Mouse (Mus musculus): Measurements from ENCODE around the gene Nelfb. TPM values are rescaled to one million over a fixed set of nuclear protein-coding genes. Genes with fewer than 3 reads are reported as not detected.

Nelfb gene
- polyA plus RNA-seq, 1 experiment from 2014 or later, result 94.8 TPM

- peak overlapping the region; percentile 72 for H3K27ac ChIP-seq
- WGBS, result 2% methylated on average over 29 of the region's 29 CpGs
- peak overlapping the region; percentile 97 for H3K4me2 ChIP-seq (replicated peaks)
- ATAC-seq, result peak; percentile 80
- H3K36me3 ChIP-seq, result no peaks in the 10 kb centered on the region
- peak overlapping the region; percentile 55 for H3K4me3 ChIP-seq (replicated peaks)
- peaks cover 20% of the 10 kb centered on the region for H3K4me1 ChIP-seq (replicated peaks)
- no peaks in the 10 kb centered on the region for H3K9me3 ChIP-seq
- 0 out of 2 replicates have a peak overlapping the region, but pooled peaks have one; percentile 15 for H3K9ac ChIP-seq
- H3K27me3 ChIP-seq (replicated peaks), result peaks cover 6% of the 10 kb centered on the region
Measured at GRCm38 (mm10) chr2:25240723-25241437, 29.6 kb upstream of the Nelfb start.

GRCm38 (mm10) chr2:25240310-25240709 is 29.0 kb upstream of the Nelfb start:
- Histone ChIP-seq H3K9ac (0 out of 2 replicates have a peak overlapping the region, but pooled peaks have one; percentile 15), H3K4me2 (replicated peaks) (peak overlapping the region; percentile 97), H3K4me1 (replicated peaks) (peaks cover 18% of the 10 kb centered on the region), H3K27me3 (replicated peaks) (peaks cover 6% of the 10 kb centered on the region), H3K9me3 (no peaks in the 10 kb centered on the region), H3K36me3 (no peaks in the 10 kb centered on the region), H3K4me3 (replicated peaks) (peak overlapping the region; percentile 55), H3K27ac (peak overlapping the region; percentile 72; the same call in 1 of the 2 replicates)
- WGBS, result 51% methylated on average over 8 of the region's 8 CpGs
- peak; percentile 10; the same call in 1 of the 2 replicates for ATAC-seq

GRCm38 (mm10) chr2:25239766-25240165 is 28.5 kb upstream of the Nelfb start:
- Histone ChIP-seq H3K27ac (no peak overlapping the region), H3K4me3 (replicated peaks) (no peak overlapping the region), H3K9ac (no peak overlapping the region), H3K9me3 (no peaks in the 10 kb centered on the region), H3K36me3 (no peaks in the 10 kb centered on the region), H3K4me1 (replicated peaks) (peaks cover 18% of the 10 kb centered on the region), H3K4me2 (replicated peaks) (no peak overlapping the region), H3K27me3 (replicated peaks) (peaks cover 6% of the 10 kb centered on the region)
- no peak for ATAC-seq
- WGBS, result 96% methylated on average over 3 of the region's 3 CpGs

- Histone ChIP-seq H3K4me2 (replicated peaks) (no peak overlapping the region), H3K36me3 (no peaks in the 10 kb centered on the region), H3K4me3 (replicated peaks) (no peak overlapping the region), H3K27me3 (replicated peaks) (peaks cover 6% of the 10 kb centered on the region), H3K9ac (no peak overlapping the region), H3K9me3 (no peaks in the 10 kb centered on the region), H3K4me1 (replicated peaks) (peaks cover 18% of the 10 kb centered on the region), H3K27ac (0 out of 2 replicates have a peak overlapping the region, but pooled peaks have one; percentile 5)
- ATAC-seq, result no peak
Measured at GRCm38 (mm10) chr2:25238106-25238505, 26.8 kb upstream of the Nelfb start.

- peaks cover 18% of the 10 kb centered on the region for H3K4me1 ChIP-seq (replicated peaks)
Measured at GRCm38 (mm10) chr2:25237522-25237921, 26.2 kb upstream of the Nelfb start.

GRCm38 (mm10) chr2:25236614-25237013 is 25.3 kb upstream of the Nelfb start, which contains the start of gene Rnf224:
Gene Rnf224 (minus strand): TSS chr2:25236787.
- H3K27ac ChIP-seq, result peak within 1 kb of the TSS; percentile 9; the same call in 1 of the 2 replicates
- peaks cover 14% of the 10 kb centered on the region for H3K4me1 ChIP-seq (replicated peaks)
- H3K36me3 ChIP-seq, result no peaks in the 10 kb centered on the region
- no peak within 1 kb of the TSS for H3K4me3 ChIP-seq (replicated peaks)
- WGBS, result 34% methylated on average over 8 of the region's 8 CpGs
- no peaks in the 10 kb centered on the region for H3K9me3 ChIP-seq
- H3K4me2 ChIP-seq (replicated peaks), result no peak within 1 kb of the TSS
- peaks cover under 1% of the 10 kb centered on the region; the same call in 1 of the 2 replicates for H3K27me3 ChIP-seq (replicated peaks)
- ATAC-seq, result no peak
- H3K9ac ChIP-seq, result no peak within 1 kb of the TSS

More at GRCm38 (mm10) chr2:25237522-25237921, 26.2 kb upstream of the Nelfb start:
- no peak overlapping the region for H3K4me2 ChIP-seq (replicated peaks)
- peaks cover 4% of the 10 kb centered on the region for H3K27me3 ChIP-seq (replicated peaks)
- H3K4me3 ChIP-seq (replicated peaks), result no peak overlapping the region
- peak overlapping the region; percentile 5; the same call in 1 of the 2 replicates for H3K27ac ChIP-seq
- 55% methylated on average over 4 of the region's 4 CpGs for WGBS
- no peaks in the 10 kb centered on the region for H3K9me3 ChIP-seq
- no peaks in the 10 kb centered on the region for H3K36me3 ChIP-seq
- no peak overlapping the region for H3K9ac ChIP-seq
- ATAC-seq, result no peak

- H3K4me1 ChIP-seq (replicated peaks), result peaks cover 6% of the 10 kb centered on the region
- H3K36me3 ChIP-seq, result no peaks in the 10 kb centered on the region
- H3K27ac ChIP-seq, result peak overlapping the region; percentile 66
- peak; percentile 71 for ATAC-seq
- no peaks in the 10 kb centered on the region for H3K9me3 ChIP-seq
- no peak overlapping the region for H3K4me3 ChIP-seq (replicated peaks)
- no peak overlapping the region for H3K9ac ChIP-seq
- WGBS, result 52% methylated on average over 5 of the region's 5 CpGs
- H3K4me2 ChIP-seq (replicated peaks), result peak overlapping the region; percentile 41
- 0 out of 2 replicates have a peak, but pooled peaks cover 6% of the 10 kb centered on the region for H3K27me3 ChIP-seq (replicated peaks)
Measured at GRCm38 (mm10) chr2:25234551-25235220, 23.4 kb upstream of the Nelfb start.

- Histone ChIP-seq H3K27ac (peak within 1 kb of the TSS; percentile 66), H3K4me3 (replicated peaks) (no peak within 1 kb of the TSS), H3K9me3 (no peaks in the 10 kb centered on the region)
Measured at GRCm38 (mm10) chr2:25234050-25234449, 22.8 kb upstream of the Nelfb start, which contains the start of gene Slc34a3. Gene Slc34a3 (minus strand): TSS chr2:25234364.

GRCm38 (mm10) chr2:25233421-25233820 is 22.1 kb upstream of the Nelfb start:
- Histone ChIP-seq H3K4me1 (replicated peaks) (peaks cover 12% of the 10 kb centered on the region), H3K9ac (peak overlapping the region; percentile 3; the same call in 1 of the 2 replicates), H3K27ac (no peak overlapping the region), H3K4me3 (replicated peaks) (no peak overlapping the region), H3K4me2 (replicated peaks) (no peak overlapping the region), H3K36me3 (no peaks in the 10 kb centered on the region), H3K9me3 (no peaks in the 10 kb centered on the region), H3K27me3 (replicated peaks) (0 out of 2 replicates have a peak, but pooled peaks cover 6% of the 10 kb centered on the region)
- WGBS, result 80% methylated on average over 4 of the region's 4 CpGs
- no peak for ATAC-seq

More at GRCm38 (mm10) chr2:25234050-25234449, 22.8 kb upstream of the Nelfb start, which contains the start of gene Slc34a3:
- H3K4me2 ChIP-seq (replicated peaks), result peak within 1 kb of the TSS; percentile 41
- H3K9ac ChIP-seq, result peak within 1 kb of the TSS; percentile 3; the same call in 1 of the 2 replicates
- H3K27me3 ChIP-seq (replicated peaks), result 0 out of 2 replicates have a peak, but pooled peaks cover 6% of the 10 kb centered on the region
- H3K36me3 ChIP-seq, result no peaks in the 10 kb centered on the region
- ATAC-seq, result peak; percentile 62
- 63% methylated on average over 3 of the region's 3 CpGs for WGBS
- peaks cover 9% of the 10 kb centered on the region for H3K4me1 ChIP-seq (replicated peaks)

GRCm38 (mm10) chr2:25231038-25231437 is 19.7 kb upstream of the Nelfb start:
- no peak overlapping the region for H3K4me3 ChIP-seq (replicated peaks)
- no peak for ATAC-seq
- whole genome bisulfite sequencing, result 61% methylated on average over 12 of the region's 12 CpGs
- H3K27me3 ChIP-seq (replicated peaks), result 0 out of 2 replicates have a peak, but pooled peaks cover 6% of the 10 kb centered on the region
- H3K9me3 ChIP-seq, result no peaks in the 10 kb centered on the region
- no peaks in the 10 kb centered on the region for H3K36me3 ChIP-seq
- H3K9ac ChIP-seq, result no peak overlapping the region
- no peak overlapping the region for H3K27ac ChIP-seq
- no peak overlapping the region for H3K4me2 ChIP-seq (replicated peaks)
- peaks cover 6% of the 10 kb centered on the region for H3K4me1 ChIP-seq (replicated peaks)

- ATAC-seq, result no peak
Measured at GRCm38 (mm10) chr2:25230581-25230980, 19.3 kb upstream of the Nelfb start.

GRCm38 (mm10) chr2:25229582-25229981 is 18.3 kb upstream of the Nelfb start:
- Histone ChIP-seq H3K27me3 (replicated peaks) (0 out of 2 replicates have a peak, but pooled peaks cover 6% of the 10 kb centered on the region), H3K9me3 (no peaks in the 10 kb centered on the region), H3K4me3 (replicated peaks) (no peak overlapping the region), H3K9ac (no peak overlapping the region), H3K36me3 (no peaks in the 10 kb centered on the region), H3K4me1 (replicated peaks) (peaks cover 11% of the 10 kb centered on the region), H3K4me2 (replicated peaks) (no peak overlapping the region), H3K27ac (no peak overlapping the region)
- ATAC-seq, result no peak
- 83% methylated on average over 5 of the region's 5 CpGs for WGBS

More at GRCm38 (mm10) chr2:25230581-25230980, 19.3 kb upstream of the Nelfb start:
- Histone ChIP-seq H3K9me3 (no peaks in the 10 kb centered on the region), H3K27ac (no peak overlapping the region), H3K27me3 (replicated peaks) (0 out of 2 replicates have a peak, but pooled peaks cover 6% of the 10 kb centered on the region), H3K4me2 (replicated peaks) (no peak overlapping the region), H3K4me1 (replicated peaks) (peaks cover 11% of the 10 kb centered on the region), H3K36me3 (no peaks in the 10 kb centered on the region), H3K9ac (no peak overlapping the region), H3K4me3 (replicated peaks) (no peak overlapping the region)
- WGBS, result 88% methylated on average over 7 of the region's 7 CpGs
